Mouse (Mus musculus) brain, embryonic 18.5 days (tissue): ENCODE data around the gene Arhgap35.

Source experiments
- DNase-seq: peaks from one replicate; pipeline ENCODE4 v3.0.0-alpha.2; 2012; ENCODE audit warnings: low read depth, low spot score

Gene Arhgap35

GRCm38 (mm10) chr7:16471549-16471948 lies 143.2 kb downstream of the Arhgap35 start:
- no peak for DNase-seq

GRCm38 (mm10) chr7:16468115-16468514 lies 146.7 kb downstream of the Arhgap35 start:
- DNase-seq = no peak

- DNase-seq = no peak
These were observed 148.2 kb downstream of the Arhgap35 start for GRCm38 (mm10) chr7:16466565-16466964.

- DNase-seq = no peak
These were observed 149.2 kb downstream of the Arhgap35 start for GRCm38 (mm10) chr7:16465568-16465967.

- DNase-seq = no peak
These were observed 149.6 kb downstream of the Arhgap35 start for GRCm38 (mm10) chr7:16465160-16465559.

- DNase-seq = no peak
These were observed 151.6 kb downstream of the Arhgap35 start for GRCm38 (mm10) chr7:16463214-16463613.

GRCm38 (mm10) chr7:16461705-16462104 lies 153.1 kb downstream of the Arhgap35 start:
- no peak for DNase-seq

GRCm38 (mm10) chr7:16461151-16461550 lies 153.6 kb downstream of the Arhgap35 start:
- DNase-seq = no peak

- DNase-seq = no peak
These were observed 154.2 kb downstream of the Arhgap35 start for GRCm38 (mm10) chr7:16460566-16460965.

- no peak for DNase-seq
These were observed 158.5 kb downstream of the Arhgap35 start for GRCm38 (mm10) chr7:16456289-16456688.

GRCm38 (mm10) chr7:16455016-16455415 lies 159.8 kb downstream of the Arhgap35 start:
- DNase-seq = no peak

- peak; percentile 65 for DNase-seq
These were observed 161.6 kb downstream of the Arhgap35 start for GRCm38 (mm10) chr7:16453118-16453711.

- peak; percentile 95 for DNase-seq
These were observed 162.2 kb downstream of the Arhgap35 start, which contains the start of gene Tmem160 for GRCm38 (mm10) chr7:16452587-16453073. Tmem160 (plus strand) TSS chr7:16452779.

- DNase-seq = no peak
These were observed 163.1 kb downstream of the Arhgap35 start for GRCm38 (mm10) chr7:16451656-16452055.
